Mouse (Mus musculus) megakaryocyte-erythroid progenitor cell, adult 5-6 weeks (primary cell): ENCODE data around the gene Kcnh2. TPM values are rescaled to one million over a fixed set of nuclear protein-coding genes. Genes with fewer than 3 reads are reported as not detected.
A peak's percentile ranks its signal among the peaks of the same experiment; 100 is the strongest.
"Not testable (repeated sequence)": the region's sequence is repeated elsewhere in the genome, so short reads cannot be mapped to it uniquely, and the experiment has no call there.

Experiments
- ATAC-seq: replicated peaks from 2 replicates; pipeline ENCODE4 v1.8.0; 2016; ENCODE audit warnings: mild to moderate bottlenecking, inconsistent platforms; ENCODE audit not compliant: severe bottlenecking, poor library complexity, low FRiP score, low TSS enrichment
- total RNA-seq, 2 experiments: library from RNA; stranded (forward) in 1 of 2; stranded (reverse) in 1 of 2; fragments of 200-1000, 215-1000 nt in 1 of 2; fragments of >200 nt in 1 of 2; fragmentation: Nextera tagmentation in 1 of 2; gene quantifications; 2 replicates each; pipeline ENCODE4 v1.2.3; 2014 to 2017

Kcnh2 gene
- total RNA-seq (2014; fragmentation: Nextera tagmentation) (1.2 TPM in 1 of 2 replicates, not detected in the other), total RNA-seq (2017) (not detected in 2 replicates)

GRCm38 (mm10) chr5:24351278-24351677 is at the start of gene Kcnh2:
TSS of gene Kcnh2 (minus strand) at chr5:24351604.
- ATAC-seq, result no peak

- no peak for ATAC-seq
Measured at GRCm38 (mm10) chr5:24400362-24400761, 49.0 kb upstream of the Kcnh2 start.

GRCm38 (mm10) chr5:24399686-24400085 is 48.3 kb upstream of the Kcnh2 start:
- ATAC-seq, result no peak

GRCm38 (mm10) chr5:24396254-24396653 is 44.9 kb upstream of the Kcnh2 start:
- not testable (repeated sequence) for ATAC-seq

- ATAC-seq, result peak; percentile 91
Measured at GRCm38 (mm10) chr5:24394165-24394894, 42.9 kb upstream of the Kcnh2 start.

GRCm38 (mm10) chr5:24393392-24393997 is 42.1 kb upstream of the Kcnh2 start, which contains the start of gene Abcb8:
TSS of gene Abcb8 (plus strand) at chr5:24393663.
- ATAC-seq, result peak; percentile 64

- ATAC-seq, result no peak
Measured at GRCm38 (mm10) chr5:24392724-24393123, 41.3 kb upstream of the Kcnh2 start.

- ATAC-seq, result no peak
Measured at GRCm38 (mm10) chr5:24391864-24392263, 40.5 kb upstream of the Kcnh2 start, which contains the start of gene Atg9b. TSS of gene Atg9b (minus strand) at chr5:24392143.

GRCm38 (mm10) chr5:24389658-24390020 is 38.2 kb upstream of the Kcnh2 start:
- no peak for ATAC-seq

- ATAC-seq, result peak; percentile 24
Measured at GRCm38 (mm10) chr5:24389011-24389657, 37.7 kb upstream of the Kcnh2 start.

GRCm38 (mm10) chr5:24388246-24388915 is 37.0 kb upstream of the Kcnh2 start:
- ATAC-seq, result no peak

- 0 out of 2 replicates have a peak, but pooled peaks have one; percentile 18 for ATAC-seq
Measured at GRCm38 (mm10) chr5:24387264-24388241, 36.1 kb upstream of the Kcnh2 start.

- ATAC-seq, result no peak
Measured at GRCm38 (mm10) chr5:24385887-24386550, 34.6 kb upstream of the Kcnh2 start.

- ATAC-seq, result no peak
Measured at GRCm38 (mm10) chr5:24385374-24385773, 34.0 kb upstream of the Kcnh2 start.

- no peak for ATAC-seq
Measured at GRCm38 (mm10) chr5:24384407-24384806, 33.0 kb upstream of the Kcnh2 start.

- ATAC-seq, result peak; percentile 80
Measured at GRCm38 (mm10) chr5:24383026-24383859, 31.8 kb upstream of the Kcnh2 start.

- ATAC-seq, result no peak
Measured at GRCm38 (mm10) chr5:24381988-24382387, 30.6 kb upstream of the Kcnh2 start.
